Mouse (Mus musculus) lung, embryonic 16.5 days (tissue): ENCODE results near the gene Tnfrsf22. TPM values are rescaled to one million over a fixed set of nuclear protein-coding genes. Genes with fewer than 3 reads are reported as not detected.
"Not testable (repeated sequence)": the region's sequence is repeated elsewhere in the genome, so short reads cannot be mapped to it uniquely, and the experiment has no call there.

Source experiments
- ATAC-seq: fragments of 200-750 bp; cut with Nextera tagmentation; 2 replicates; pipeline ENCODE4 v1.8.0; 2017; ENCODE audit warnings: low read depth, mild to moderate bottlenecking, moderate library complexity
- H3K27ac ChIP-seq: fragments of 300-500 bp; sonication (generic); 2 replicates; pipeline ENCODE4 v1.5.1; 2014; ENCODE audit warnings: mild to moderate bottlenecking, control low read depth, low read length
- H3K27me3 ChIP-seq: fragments of 300-500 bp; sonication (generic); 2 replicates; pipeline ENCODE4 v1.6.1; 2014; ENCODE audit warnings: low read depth, low read length, mixed read lengths; ENCODE audit not compliant: control insufficient read depth, insufficient read depth
- H3K36me3 ChIP-seq: fragments of 300-500 bp; sonication (generic); 2 replicates; pipeline ENCODE4 v1.6.1; 2014; ENCODE audit warnings: low read length; ENCODE audit not compliant: control insufficient read depth, insufficient read depth
- H3K4me1 ChIP-seq: fragments of 300-500 bp; sonication (generic); replicated peaks from 2 replicates; pipeline ENCODE4 v1.6.1; 2014; ENCODE audit warnings: low read length, mixed read lengths; ENCODE audit not compliant: control insufficient read depth, insufficient read depth
- H3K4me2 ChIP-seq: fragments of 300-500 bp; sonication (generic); 2 replicates; pipeline ENCODE4 v1.6.1; 2014; ENCODE audit warnings: low read depth, low read length, control low read depth
- H3K4me3 ChIP-seq: fragments of 300-500 bp; sonication (generic); 2 replicates; pipeline ENCODE4 v1.5.1; 2014; ENCODE audit warnings: mild to moderate bottlenecking, low read length, control low read depth
- H3K9ac ChIP-seq: fragments of 300-500 bp; sonication (generic); 2 replicates; pipeline ENCODE4 v1.6.1; 2014; ENCODE audit warnings: low read length, control low read depth
- H3K9me3 ChIP-seq: fragments of 300-500 bp; sonication (generic); 2 replicates; pipeline ENCODE4 v1.6.1; 2016; ENCODE audit warnings: low read length; ENCODE audit not compliant: control insufficient read depth
- WGBS: fragments of 180-500 bp; shearing (Covaris S2); extraction: QIAGEN DNeasy Blood & Tissue Kit; methylation state at CpG from one replicate; pipeline ENCODE4 v1.1.7; 2014; 5-methylcytosine and 5-hydroxymethylcytosine counted together
- polyA plus RNA-seq: library from polyadenylated mRNA; unstranded; fragments of >200 nt; fragmentation: Nextera tagmentation; extraction: Ambion mirVana; gene quantifications from 2 replicates; pipeline ENCODE4 v1.2.1, GENCODE M21; 2015

Tnfrsf22 gene
- 5.8 and 6.3 TPM in 2 replicates for polyA plus RNA-seq

GRCm38 (mm10) chr7:143649034-143649768 lies at the start of gene Tnfrsf22:
TSS of gene Tnfrsf22 (minus strand) at chr7:143649661.
- Histone ChIP-seq H3K4me3 (peak within 1 kb of the TSS; percentile 75), H3K9ac (peak within 1 kb of the TSS; percentile 73), H3K27me3 (no peaks in the 10 kb centered on the region), H3K27ac (no peak within 1 kb of the TSS), H3K36me3 (no peaks in the 10 kb centered on the region), H3K4me1 (no peaks in the 10 kb centered on the region), H3K9me3 (no peaks in the 10 kb centered on the region), H3K4me2 (peak within 1 kb of the TSS; percentile 92)
- ATAC-seq: peak; percentile 99
- whole genome bisulfite sequencing: 3% methylated on average over 39 of the region's 39 CpGs

- WGBS: 75% methylated on average over 2 of the region's 2 CpGs
- H3K36me3 ChIP-seq: peaks cover 64% of the 10 kb centered on the region
- no peak for ATAC-seq
- no peak overlapping the region for H3K27ac ChIP-seq
- no peak overlapping the region for H3K9ac ChIP-seq
- H3K4me3 ChIP-seq: no peak overlapping the region
- no peaks in the 10 kb centered on the region for H3K4me1 ChIP-seq
- no peaks in the 10 kb centered on the region for H3K9me3 ChIP-seq
- H3K27me3 ChIP-seq: no peaks in the 10 kb centered on the region
- H3K4me2 ChIP-seq: no peak overlapping the region
These were observed 46.7 kb upstream of the Tnfrsf22 start for GRCm38 (mm10) chr7:143696140-143696539.

- Histone ChIP-seq H3K4me2 (no peak overlapping the region), H3K4me1 (no peaks in the 10 kb centered on the region), H3K27me3 (no peaks in the 10 kb centered on the region), H3K4me3 (no peak overlapping the region), H3K9ac (no peak overlapping the region), H3K27ac (no peak overlapping the region), H3K9me3 (no peaks in the 10 kb centered on the region), H3K36me3 (peaks cover 69% of the 10 kb centered on the region)
- WGBS: 91% methylated on average over 7 of the region's 7 CpGs
- no peak for ATAC-seq
These were observed 45.1 kb upstream of the Tnfrsf22 start for GRCm38 (mm10) chr7:143694550-143694949.

DNA sequence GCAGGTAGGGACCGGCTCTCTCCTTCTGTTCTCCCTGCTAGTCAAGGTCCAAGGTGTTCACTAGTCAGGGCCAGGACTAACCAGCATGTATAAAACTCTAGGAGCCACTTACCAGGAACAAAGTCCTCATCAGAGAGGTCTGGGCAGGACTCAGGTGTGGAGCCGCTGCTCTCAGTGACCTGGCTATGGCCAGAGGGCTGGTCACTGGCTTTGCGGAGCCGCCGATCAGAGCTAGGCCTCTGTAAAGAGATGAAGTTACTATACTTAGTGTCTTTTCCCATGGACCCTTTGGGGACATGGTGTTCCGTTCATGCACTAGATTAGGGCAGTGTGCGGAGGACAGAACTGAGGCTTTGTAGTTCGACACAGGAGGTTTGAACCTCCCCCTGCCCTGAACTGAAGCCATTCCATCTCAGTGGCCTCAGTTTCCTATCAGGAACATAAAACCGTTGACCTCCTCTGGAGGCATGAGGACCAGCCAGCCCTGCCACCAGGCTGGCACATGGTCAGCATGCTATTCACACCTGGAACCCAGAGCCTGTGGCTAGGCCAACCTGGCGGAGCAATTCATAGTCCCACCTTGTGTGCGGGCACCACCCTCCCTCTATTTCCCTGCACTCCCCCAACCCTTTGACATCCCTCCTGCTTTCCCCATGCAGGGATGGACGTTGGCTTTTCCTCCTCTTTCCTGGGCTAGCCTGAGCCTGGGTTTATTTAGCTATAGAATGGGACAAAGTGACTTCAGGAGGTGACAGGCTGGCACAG lies 43.5 kb upstream of the Tnfrsf22 start:
- peaks cover 64% of the 10 kb centered on the region for H3K36me3 ChIP-seq
- no peak overlapping the region for H3K27ac ChIP-seq
- H3K9me3 ChIP-seq: no peaks in the 10 kb centered on the region
- WGBS: 82% methylated on average over 12 of the region's 12 CpGs
- H3K4me3 ChIP-seq: no peak overlapping the region
- H3K27me3 ChIP-seq: no peaks in the 10 kb centered on the region
- no peak for ATAC-seq
- no peak overlapping the region for H3K4me2 ChIP-seq
- no peak overlapping the region for H3K9ac ChIP-seq
- H3K4me1 ChIP-seq: no peaks in the 10 kb centered on the region

GRCm38 (mm10) chr7:143691909-143692308 lies 42.4 kb upstream of the Tnfrsf22 start:
- H3K4me1 ChIP-seq: no peaks in the 10 kb centered on the region
- peaks cover 58% of the 10 kb centered on the region for H3K36me3 ChIP-seq
- WGBS: 94% methylated on average over 4 of the region's 4 CpGs
- H3K9ac ChIP-seq: no peak overlapping the region
- H3K4me3 ChIP-seq: no peak overlapping the region
- no peak overlapping the region for H3K4me2 ChIP-seq
- no peaks in the 10 kb centered on the region for H3K9me3 ChIP-seq
- no peak for ATAC-seq
- H3K27ac ChIP-seq: no peak overlapping the region
- H3K27me3 ChIP-seq: no peaks in the 10 kb centered on the region

DNA sequence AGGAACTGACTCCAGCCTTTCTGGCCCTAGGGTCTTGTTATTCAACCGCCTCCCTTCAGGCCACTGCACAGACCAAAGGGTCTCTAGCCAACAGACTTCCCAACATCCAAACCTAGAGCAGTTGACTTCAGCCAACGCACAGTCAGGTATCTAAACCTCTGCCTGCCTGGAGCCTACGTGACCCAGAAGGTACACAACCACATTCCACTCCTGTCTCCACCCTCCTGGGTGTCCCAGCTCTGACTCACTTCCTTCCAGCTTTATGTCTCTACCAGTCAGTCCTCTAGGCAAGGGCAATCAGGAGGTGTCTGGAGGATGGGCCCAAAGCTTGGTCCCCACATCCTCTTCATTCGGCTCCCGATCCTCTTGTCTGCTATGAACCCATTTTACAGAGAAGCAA lies 41.7 kb upstream of the Tnfrsf22 start:
- Histone ChIP-seq H3K4me1 (no peaks in the 10 kb centered on the region), H3K4me3 (no peak overlapping the region), H3K27me3 (no peaks in the 10 kb centered on the region), H3K4me2 (no peak overlapping the region), H3K36me3 (peaks cover 51% of the 10 kb centered on the region), H3K9me3 (no peaks in the 10 kb centered on the region), H3K9ac (no peak overlapping the region), H3K27ac (no peak overlapping the region)
- WGBS: 92% methylated on average over 5 of the region's 5 CpGs
- no peak for ATAC-seq

- ATAC-seq: no peak
- 60% methylated on average over 4 of the region's 4 CpGs for WGBS
- H3K4me2 ChIP-seq: no peak overlapping the region
These were observed 40.5 kb upstream of the Tnfrsf22 start for GRCm38 (mm10) chr7:143689946-143690345.

DNA sequence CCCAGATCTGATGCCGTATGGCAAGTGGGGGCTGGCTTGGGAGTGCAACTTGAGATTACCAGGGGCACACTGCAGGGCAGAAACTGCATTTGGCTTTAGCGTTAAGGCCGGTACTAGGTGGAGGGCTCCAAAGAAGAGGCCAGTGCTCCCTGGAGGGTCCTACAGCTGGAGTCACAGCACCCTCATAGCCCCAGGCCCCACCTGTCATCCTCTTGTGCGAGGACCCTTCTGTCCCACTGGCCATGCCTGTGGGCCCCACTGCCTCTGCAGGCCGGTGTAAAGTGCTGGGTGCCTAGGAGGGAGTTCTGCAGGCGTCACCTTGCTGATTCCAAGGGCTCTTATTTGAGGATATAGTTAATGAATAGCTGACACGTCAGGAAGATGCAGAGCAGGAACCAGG lies 40.0 kb upstream of the Tnfrsf22 start:
- no peak for ATAC-seq
- H3K4me3 ChIP-seq: no peak overlapping the region
- WGBS: 66% methylated on average over 7 of the region's 7 CpGs

More at GRCm38 (mm10) chr7:143689946-143690345, 40.5 kb upstream of the Tnfrsf22 start:
- no peaks in the 10 kb centered on the region for H3K27me3 ChIP-seq
- H3K9me3 ChIP-seq: no peaks in the 10 kb centered on the region
- H3K9ac ChIP-seq: no peak overlapping the region
- H3K36me3 ChIP-seq: peaks cover 45% of the 10 kb centered on the region
- H3K4me1 ChIP-seq: no peaks in the 10 kb centered on the region
- no peak overlapping the region for H3K27ac ChIP-seq
- no peak overlapping the region for H3K4me3 ChIP-seq

DNA sequence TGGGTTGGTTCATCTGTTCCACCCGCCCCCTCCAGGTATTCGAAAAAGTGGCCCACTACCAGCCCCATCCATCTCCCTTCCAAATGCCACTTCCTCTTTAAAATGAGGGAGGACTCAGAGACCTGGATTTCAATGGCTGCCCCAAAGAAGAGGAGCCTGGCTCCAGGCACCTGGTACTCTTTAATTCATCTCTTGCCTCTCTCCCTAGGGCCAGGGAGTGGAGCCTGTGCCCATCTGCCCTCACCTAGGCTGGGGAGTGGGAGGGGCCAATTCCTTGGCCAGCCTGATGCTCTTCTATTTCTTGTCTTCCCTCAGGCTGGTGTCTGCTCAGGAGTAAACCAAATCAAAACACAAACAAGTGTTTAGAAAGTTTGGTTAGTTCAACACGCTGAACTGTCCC lies 37.2 kb upstream of the Tnfrsf22 start:
- H3K9ac ChIP-seq, H3K9me3 ChIP-seq, H3K4me3 ChIP-seq, H3K27me3 ChIP-seq, H3K4me1 ChIP-seq, ATAC-seq, H3K27ac ChIP-seq, H3K4me2 ChIP-seq: not testable (repeated sequence)
- 84% methylated on average over 3 of the region's 3 CpGs for WGBS
- H3K36me3 ChIP-seq: peaks cover 18% of the 10 kb centered on the region

More for the DNA sequence above, 40.0 kb upstream of the Tnfrsf22 start:
- no peaks in the 10 kb centered on the region for H3K9me3 ChIP-seq
- H3K27me3 ChIP-seq: no peaks in the 10 kb centered on the region
- no peak overlapping the region for H3K4me2 ChIP-seq
- no peak overlapping the region for H3K27ac ChIP-seq
- H3K9ac ChIP-seq: no peak overlapping the region
- H3K36me3 ChIP-seq: peaks cover 41% of the 10 kb centered on the region
- no peaks in the 10 kb centered on the region for H3K4me1 ChIP-seq
